Mouse (Mus musculus) erythroid progenitor cell, adult 5-6 weeks (primary cell): ENCODE data around the gene Dedd. TPM values are rescaled to one million over a fixed set of nuclear protein-coding genes. Genes with fewer than 3 reads are reported as not detected.
"Not testable (repeated sequence)": the region's sequence is repeated elsewhere in the genome, so short reads cannot be mapped to it uniquely, and the experiment has no call there.

ENCODE experiments used
- ATAC-seq: replicated peaks from 2 replicates; pipeline ENCODE4 v1.8.0; 2016; ENCODE audit warnings: moderate number of reproducible peaks, mild to moderate bottlenecking, moderate TSS enrichment, inconsistent platforms; ENCODE audit not compliant: poor library complexity, low FRiP score, severe bottlenecking
- total RNA-seq, 2 experiments: library from RNA; stranded (forward) in 1 of 2; stranded (reverse) in 1 of 2; fragments of 150-400 nt in 1 of 2; fragments of 186-747, 209-891 nt in 1 of 2; gene quantifications; 2 replicates each; pipeline versions ENCODE4 v1.2.3 to v1.2.4; 2015 to 2017; ENCODE audit warnings: low replicate concordance in 2 of 2

The Dedd gene
- total RNA-seq, 2 experiments from 2014 or later, result 3.3 to 13.4 TPM

DNA sequence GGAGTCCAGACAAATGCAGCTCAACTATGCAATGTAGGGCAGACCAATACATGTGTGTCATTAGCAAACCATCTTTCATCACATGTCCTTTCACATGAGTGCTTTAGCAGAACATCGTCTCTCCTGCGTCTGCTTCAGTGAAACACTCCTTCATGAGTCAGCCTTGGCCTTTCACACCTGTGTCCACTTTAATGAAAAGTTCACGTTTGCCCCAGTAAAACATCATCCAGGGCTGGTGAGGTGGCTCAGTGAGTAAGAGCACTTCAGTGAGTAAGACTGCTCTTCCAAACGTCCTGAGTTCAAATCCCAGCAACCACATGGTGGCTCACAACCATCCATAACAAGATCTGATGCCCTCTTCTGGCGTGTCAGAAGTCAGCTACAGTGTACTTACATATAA is 22.8 kb upstream of the Dedd start:
- ATAC-seq, result not testable (repeated sequence)

DNA sequence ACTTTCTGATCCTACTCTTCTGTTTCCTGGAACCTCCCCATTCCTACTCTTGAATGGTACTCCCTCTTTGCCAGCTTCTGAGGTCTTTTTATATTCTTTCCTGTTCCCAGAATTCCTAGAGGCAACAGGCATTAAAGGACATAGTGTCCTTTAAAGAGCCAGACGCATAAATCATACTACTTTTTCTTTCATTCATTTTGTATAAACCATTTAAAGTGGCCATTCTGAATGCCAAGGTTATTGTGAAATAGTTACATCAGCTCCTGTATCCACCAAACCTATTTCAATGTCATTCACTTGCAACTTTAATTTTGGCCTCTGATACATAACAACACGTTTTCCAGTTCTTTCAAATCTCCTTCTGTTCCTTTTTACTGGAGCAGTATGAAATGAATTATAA is 19.6 kb upstream of the Dedd start:
- ATAC-seq, result no peak

DNA sequence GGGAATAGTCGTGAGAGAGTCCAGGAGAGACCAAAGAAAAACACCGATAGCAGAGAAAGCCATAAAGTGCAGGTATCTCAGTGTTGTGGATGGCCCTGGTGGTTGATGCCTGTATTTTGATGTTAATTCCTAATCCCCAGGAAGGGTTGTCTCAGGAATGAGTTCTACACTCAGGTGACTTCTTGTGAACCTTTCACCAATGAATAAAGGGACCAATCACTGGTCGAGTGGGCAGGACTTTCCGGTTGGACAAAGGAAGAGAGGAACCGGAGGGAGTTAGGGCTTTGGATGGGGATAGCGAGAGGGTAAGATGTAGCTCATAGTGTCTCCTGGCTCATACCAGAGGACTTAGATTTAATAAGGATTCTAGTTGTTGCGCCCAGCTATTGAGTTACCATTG is 9.2 kb upstream of the Dedd start:
- ATAC-seq, result no peak

DNA sequence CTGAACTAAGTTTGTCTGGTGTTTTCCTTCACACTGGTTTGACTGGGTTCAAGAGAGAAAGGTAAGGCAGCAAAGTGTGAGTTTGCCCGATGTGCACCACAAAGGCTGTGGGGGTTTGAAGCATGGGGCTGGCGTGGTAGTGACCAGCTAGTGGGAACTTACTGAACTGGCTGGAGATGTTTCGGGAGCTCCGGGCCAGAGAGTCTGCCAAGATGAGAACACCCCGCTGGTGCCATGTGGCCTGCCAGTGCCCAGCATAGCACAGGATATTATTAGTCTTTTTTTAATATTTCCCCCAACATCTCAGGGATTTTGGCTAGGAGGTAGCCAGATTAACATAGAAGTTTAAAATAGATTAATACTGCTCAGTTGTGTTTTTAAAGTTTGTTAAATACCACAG is 8.8 kb upstream of the Dedd start:
- no peak for ATAC-seq

DNA sequence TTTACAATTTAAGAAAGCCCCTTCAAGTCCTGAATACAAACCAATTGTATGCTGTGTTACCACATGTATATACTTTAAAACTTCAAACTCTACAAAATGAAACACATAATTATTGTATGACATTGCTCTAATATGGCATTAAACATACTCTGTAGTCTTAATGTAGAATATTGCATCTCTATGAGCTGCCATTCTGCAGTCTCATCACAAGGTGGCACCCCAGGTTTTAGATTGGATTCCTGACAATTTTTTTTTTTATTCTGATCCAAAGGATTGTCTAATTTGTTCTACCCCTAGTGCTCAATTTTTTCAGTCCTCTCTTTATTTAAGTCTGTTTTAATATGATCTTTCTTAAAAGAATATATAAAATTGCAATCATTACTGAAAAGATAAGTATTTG is 7.5 kb upstream of the Dedd start:
- ATAC-seq, result peak; percentile 74

DNA sequence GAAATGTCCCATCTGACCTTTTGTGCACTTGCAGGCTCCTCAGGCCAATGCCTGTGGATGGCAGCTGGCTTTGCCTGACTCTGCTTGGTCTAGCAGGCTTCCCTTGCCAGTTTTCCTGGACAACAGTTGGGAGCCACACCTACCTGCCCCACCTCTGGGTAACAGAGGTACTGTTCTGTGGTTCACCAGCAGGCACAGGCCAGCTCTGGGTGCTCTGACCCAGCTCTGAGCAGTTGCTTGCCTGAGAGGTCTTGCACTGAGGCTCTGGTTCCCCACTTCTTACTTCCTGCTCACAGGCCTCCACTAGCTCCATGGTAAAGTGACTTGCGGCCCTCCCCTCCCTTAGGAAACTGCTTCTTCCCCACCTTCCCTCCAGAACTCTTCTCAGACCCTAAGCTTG is 6.9 kb upstream of the Dedd start:
- peak; percentile 47; the same call in 1 of the 2 replicates for ATAC-seq

DNA sequence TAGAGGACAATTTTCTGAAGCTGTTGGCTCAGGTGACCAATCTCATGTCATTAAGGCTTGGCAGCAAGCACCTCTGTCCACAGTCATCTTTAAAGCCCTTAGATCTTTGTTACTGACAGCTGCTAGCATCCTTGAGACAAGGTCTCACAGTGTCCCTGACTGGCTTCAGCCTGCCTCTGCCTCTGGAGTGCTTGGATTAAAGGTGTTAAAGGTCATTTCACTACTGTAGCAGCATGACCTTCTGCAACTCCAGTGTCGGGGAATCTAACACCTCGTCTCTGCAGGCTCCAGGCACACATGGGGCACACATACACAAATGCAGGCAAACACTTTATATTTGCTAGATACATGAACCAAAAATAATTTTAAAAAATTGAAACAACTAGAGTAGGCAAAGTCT is 3.4 kb upstream of the Dedd start:
- no peak for ATAC-seq

DNA sequence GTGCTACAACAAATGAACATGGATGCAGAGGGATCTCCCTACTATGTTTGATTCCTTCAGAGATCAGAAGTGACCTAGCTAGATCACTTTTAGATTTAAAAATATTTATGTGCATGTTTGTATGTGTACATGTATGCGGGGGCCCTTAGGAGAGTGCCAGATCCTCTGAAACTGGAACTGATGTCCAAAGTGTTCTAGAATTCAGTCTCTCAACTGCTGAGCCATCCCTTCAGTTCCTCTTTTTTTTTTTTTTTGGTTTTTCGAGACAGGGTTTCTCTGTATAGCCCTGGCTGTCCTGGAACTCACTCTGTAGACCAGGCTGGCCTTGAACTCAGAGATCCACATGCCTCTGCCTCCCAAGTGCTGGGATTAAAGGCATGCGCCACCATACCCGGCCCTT is 2.4 kb upstream of the Dedd start:
- not testable (repeated sequence) for ATAC-seq

DNA sequence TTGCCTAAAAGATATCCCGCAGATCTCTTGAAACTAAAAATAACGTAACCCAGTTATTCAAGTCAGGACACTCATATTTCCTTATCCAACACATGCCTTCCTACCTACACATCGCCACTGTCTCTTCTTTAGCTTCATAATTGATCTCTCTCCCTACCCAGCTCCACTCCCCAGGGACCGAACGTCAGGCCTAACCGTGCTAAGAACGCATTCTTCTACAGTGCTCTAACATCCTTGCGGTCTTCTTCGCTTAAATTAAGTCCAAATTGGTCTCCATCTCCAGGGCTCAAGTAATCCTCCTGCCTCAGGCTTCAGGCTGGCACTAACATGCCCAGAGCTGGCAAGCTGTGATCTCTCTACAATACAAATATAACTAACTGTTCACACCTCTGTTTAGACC is 701 bp upstream of the Dedd start:
- peak; percentile 4 for ATAC-seq

DNA sequence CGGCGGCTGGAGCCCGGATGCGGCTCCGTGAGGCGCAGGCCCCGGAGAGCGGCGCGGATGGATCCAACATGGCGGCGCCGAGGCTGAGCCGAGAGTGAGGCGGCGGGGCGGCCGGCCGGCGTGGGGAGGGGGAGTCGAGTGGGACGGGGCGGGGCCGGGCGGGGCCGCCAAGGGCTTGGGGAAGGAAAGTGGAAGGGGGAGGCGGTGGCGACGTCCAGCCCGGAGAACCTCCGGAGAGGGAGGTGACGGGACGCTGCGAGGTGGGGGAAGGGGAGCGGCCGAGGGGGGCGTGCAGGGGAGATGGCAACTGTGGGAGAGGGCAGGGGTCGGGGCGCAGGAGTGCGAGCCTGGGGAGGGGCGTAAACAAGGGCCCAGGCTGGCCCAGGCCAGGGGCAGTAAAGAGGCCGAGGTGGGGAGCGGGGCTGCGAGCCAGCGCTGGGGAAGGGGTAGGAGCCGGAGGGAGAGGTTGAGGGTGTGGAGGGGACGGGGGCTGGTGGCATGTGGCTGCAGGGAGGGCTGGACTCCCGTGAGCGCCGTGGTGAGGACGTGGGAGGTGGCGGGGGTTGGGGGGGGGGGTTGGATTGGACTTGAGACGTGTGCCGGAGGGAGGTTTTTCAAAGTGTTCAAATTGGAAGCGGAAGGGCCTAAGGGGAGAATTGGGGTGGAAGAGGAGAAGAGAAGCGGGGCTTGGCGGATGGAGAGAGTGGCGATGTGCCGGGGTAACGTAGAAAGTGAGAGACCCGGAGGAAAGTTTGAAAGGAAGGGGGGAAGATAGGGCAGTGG is 679 bp downstream of the Dedd start:
- ATAC-seq, result peak; percentile 59

DNA sequence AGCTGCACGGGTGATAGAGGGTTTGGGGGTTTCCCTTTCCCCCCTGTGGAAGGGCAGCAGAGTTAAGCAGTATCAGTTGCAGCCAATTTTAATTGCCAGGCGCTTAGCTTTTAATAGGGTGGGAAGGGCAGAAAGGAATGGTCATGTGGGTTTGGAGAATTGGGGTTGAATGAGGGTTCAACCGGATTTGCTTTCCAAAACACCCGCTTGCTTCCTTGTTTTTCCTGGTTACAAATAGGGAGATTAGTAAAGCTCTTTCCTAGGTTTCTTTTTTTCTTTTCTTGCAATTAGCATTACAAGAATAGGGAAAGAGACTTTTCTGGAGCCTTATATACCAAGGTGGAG is 1.2 kb downstream of the Dedd start:
- ATAC-seq, result no peak

DNA sequence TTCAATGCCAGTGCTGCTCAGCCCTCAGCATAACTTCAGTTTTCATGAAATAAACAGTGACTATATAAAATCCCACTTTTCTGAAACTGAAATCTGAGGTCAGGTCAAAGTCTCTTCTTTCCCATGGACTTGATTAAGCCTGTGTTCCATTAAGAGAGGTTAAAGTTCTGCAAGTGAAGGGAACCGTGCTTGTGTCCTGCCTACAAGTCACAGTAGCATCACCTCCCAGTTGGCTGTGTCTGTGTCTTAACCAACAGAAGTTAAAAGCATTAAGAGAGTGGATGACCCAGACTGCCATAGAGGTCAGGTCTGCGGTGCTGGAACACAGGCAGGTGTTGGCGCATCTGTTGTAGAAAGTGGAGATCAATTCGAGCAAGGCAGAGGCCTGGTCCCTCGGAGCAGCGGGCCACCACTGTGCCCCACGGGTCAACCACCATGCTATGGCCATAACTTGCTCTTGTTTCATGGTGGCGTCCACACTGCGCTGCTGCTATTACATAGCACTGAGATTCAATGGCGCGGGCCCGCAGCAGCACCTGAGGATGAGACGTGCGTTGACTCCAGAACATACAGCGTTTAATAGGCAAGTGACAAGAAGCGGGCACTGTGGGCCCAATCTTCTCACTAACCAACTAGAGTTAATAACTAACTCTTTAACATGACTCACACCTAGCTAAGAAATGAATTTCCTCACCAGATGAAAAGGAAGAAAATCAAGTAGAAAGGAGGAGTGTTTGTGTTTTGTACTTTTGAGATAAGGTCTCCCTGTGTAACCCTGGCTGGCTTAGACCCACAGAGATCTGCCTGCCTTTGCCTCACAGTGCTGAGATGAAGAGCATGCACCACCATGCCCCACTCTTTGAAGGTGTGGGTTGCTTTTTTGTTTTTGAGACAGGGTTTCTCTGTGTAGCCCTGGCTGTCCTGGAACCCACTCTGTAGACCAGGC is 13.6 kb downstream of the Dedd start:
- no peak for ATAC-seq

DNA sequence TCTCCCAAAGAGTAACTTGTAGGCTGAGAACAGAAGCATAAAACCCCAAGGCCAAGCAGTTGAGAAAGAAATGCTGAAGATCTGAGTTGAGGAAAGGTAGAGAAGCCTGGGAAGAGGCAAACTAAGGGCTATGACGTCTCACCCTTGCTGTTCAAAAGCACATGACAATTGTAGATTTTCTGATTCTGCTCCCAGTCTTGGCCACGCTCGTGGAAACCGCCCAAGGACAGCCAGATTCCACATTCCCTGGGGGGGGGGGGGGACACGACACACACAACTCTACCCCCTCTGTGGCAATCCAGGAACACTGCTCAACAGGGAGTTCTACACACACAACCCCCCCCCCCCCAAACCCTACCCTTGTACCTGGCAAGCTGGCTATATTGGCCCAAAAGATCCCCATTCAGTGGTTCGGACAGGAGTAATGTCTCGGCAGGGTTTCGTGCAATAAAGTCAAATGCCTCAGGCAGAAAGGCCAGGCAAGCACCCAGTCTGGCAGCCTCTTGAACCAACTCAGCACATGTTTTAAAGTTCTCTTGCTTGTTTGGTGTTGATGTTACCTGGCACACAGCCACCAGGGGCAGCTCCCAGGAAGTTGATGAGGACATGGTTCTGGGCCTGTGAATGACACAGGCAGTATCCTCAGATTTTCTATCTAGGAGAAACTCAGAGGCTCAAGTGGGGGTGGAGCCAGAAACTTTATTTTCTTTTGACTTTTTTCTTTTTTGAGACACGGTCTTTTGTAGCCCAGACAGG is 15.2 kb downstream of the Dedd start:
- no peak for ATAC-seq

DNA sequence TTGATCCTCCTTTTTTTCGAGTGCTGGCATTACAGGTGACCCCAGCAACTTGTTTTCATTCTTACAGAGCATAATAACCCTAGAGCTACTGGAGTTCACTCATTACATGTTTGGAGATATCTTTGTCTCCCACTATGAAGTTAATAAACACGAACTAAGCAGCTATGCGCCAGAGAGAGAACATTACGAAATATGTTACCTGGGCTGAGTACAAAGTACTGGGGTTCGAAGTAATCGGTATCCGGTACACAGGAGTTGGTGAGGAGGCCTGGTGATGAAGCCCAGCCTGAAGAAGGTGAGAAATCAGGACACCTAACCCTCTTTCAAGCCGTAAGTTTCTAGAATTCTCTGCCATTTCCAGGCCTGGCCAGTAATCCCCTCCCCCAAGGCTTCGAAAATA is 15.8 kb downstream of the Dedd start:
- ATAC-seq, result no peak

DNA sequence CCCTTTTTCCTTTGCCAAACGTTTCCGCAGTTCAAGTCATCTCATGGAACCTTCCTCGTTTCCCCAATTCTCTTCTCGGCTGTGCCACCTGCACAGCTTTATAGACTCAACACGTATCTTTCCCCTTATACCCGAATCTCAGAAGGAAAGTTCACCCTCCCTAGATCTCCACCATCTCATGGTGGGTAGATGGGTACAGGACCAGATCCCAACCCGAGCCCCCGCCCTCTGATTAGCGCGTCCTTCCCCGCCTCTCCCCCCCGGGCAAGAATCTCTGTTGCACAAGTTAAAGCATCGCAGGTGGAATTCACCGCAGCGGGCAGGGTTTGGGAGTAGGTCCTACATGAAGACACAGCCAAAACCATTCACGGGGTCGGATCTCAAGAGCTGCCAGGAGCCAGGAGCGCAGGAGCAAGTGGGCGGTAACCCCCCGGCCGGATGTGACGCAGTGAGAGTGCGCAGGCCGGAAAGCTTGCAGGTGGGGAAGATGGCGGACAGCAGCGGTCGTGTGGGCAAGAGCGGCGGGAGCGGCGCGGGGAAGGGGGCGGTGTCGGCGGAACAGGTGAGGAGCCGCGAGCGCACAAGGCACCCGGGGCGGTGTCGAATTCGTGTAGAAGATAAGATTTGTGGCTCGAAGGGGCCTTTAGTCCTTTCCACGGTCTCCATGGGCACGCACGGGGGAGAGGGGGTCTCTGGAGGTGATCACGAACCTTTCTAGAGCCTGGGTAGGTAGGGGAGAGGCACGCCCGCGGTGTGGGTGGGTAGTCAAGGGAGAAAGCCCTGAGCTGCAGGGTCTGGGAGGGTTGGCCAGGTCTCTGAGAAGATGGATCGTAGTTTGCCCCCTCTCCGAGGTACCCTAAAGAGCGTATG is 16.5 kb downstream of the Dedd start, which contains the start of the genes Nit1 and Pfdn2:
Gene Nit1 (minus strand): TSS at position 422 of the 870 bp plus-strand sequence.
Gene Pfdn2 (plus strand): TSS at position 446 of the 870 bp plus-strand sequence.
- peak; percentile 99 for ATAC-seq

DNA sequence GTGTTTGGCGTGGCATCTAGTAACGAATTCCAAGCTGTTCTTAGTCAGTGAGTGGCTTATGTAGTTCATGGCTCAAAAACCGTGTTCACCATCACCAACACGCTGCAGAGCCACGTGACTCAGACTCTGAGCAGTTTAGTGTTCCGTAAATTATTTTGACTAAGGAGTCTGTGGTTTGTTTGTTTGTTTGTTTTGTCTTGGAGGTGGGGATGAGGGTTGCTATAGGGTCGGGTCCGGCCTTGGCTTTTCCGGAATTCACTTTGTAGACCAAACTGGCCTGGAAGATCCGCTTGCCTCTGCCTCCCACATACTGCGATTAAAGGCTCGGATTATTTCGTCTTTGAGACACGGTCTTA is 17.1 kb downstream of the Dedd start:
- peak; percentile 28; the same call in 1 of the 2 replicates for ATAC-seq

DNA sequence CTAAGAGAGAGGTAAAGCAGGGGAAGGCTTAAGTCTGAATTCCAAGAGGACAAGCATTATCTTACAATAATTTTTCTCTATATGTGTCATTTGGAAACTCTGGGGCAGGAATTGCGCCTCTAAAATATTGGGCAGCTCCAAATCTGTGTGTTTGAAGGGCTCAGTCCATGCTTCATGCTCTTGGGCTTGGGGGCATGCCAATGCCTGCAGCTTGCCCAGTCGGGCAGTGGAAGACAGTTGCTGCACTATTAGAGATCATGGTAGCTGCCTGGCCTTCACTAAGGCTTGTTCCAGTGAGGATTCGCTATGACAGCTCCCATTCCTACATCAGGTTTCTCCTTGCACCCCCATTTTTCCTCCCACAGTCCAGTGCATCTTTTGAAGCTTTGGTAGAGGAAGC is 19.7 kb downstream of the Dedd start:
- ATAC-seq, result no peak

DNA sequence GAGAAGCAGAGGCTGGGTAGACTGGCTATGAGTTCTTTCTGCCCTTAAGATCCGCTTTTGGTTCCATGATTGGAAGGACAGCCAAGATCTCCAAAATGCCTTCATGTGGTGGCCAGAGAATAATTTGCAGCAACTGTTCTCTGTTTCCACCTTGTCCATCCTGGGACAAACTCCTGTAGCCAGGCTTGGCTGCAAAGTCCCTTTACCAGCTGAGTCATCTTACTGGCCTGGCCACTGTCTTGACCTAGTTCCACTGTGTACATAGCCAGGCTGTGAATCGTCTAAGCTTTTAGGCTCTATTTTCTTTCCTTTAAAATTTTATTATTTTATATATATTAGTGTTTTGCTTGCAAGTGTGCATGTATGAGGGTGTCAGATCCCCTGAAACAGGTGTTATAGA is 20.3 kb downstream of the Dedd start:
- ATAC-seq, result no peak

DNA sequence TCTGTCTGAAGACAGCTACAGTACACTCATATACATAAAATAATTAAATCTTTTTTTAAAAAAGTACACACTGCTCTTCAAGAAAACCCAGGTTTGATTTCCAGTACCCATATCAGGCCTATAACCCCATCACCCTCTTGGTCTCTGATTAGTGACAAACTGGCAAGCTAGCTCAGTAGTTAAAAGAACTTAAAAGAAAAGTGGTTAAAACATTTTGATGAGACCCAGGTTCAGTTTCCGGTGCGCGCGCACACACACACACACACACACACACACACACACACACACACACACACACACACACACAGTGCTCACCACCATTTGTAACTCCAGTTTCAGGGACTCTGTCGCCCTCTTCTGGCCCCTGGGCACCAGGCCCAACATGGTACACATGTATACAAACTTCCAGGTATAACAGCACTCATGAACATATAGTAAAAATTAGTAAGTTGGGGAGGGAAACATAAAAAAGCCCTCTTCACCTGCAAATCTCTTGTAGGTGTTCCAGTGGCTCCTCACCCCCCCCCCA is 26.9 kb downstream of the Dedd start:
- no peak for ATAC-seq
